Mouse (Mus musculus): Measurements from ENCODE around the gene Mrpl12.
"Not testable (repeated sequence)": the region's sequence is repeated elsewhere in the genome, so short reads cannot be mapped to it uniquely, and the experiment has no call there.

Gene Mrpl12

GRCm38 (mm10) chr11:120508290-120508870 is 24.0 kb downstream of the Mrpl12 start:
- no peak for DNase-seq (ENCODE audit: low read depth, low spot score)

DNA sequence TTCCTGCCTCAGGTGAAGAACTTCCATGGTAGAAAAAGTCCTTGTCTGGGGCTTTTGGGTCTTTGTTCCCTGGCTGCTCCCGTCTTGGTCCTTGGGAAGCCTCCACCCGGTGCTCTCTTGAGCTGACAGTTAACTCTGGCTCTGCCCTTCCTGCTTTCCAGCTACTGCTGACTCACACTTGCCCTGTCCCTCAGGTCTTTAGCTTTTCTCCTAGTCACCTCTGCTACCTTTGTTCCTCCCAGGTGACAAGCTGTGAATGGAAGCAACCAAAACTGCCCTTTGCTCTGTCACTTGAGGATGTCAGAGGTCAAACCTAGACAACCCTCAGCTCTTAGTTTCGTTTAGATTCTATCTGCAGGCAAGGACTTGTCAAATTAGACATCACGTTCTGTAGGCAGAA is 25.5 kb downstream of the Mrpl12 start:
- no peak for DNase-seq (ENCODE audit: low read depth, low spot score)

DNA sequence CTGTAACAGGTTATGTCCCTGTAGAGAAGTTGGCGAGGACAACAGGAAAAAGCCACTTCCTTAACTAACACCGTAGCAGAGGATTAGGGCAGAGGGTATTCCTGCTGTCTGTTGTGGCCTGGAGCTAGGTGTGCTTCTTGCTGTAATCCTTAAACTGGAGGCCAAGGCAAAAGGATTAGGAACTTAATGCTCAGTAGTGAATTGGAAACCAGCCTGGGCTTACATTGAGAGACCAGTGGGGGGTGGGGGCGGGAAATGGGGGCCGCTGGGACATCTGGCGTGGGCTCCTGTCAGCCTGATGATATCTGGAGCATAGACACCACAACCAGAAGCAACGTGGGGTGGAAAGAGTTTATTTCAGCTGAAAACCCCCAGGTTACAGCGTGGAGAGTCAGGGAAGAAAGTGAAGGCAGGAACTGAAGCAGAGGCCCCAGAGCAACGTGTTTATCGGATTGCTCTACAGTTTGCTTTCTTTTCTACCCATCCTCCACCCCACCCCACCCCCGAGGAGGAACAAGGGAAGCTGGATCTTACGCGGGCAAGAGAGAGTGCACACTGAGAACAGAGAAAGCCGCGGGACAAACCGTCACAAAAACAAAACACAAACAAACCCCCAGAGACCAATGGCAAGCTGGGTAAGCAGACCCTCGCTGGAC is 26.1 kb downstream of the Mrpl12 start:
- no peak for DNase-seq (ENCODE audit: low read depth, low spot score)

DNA sequence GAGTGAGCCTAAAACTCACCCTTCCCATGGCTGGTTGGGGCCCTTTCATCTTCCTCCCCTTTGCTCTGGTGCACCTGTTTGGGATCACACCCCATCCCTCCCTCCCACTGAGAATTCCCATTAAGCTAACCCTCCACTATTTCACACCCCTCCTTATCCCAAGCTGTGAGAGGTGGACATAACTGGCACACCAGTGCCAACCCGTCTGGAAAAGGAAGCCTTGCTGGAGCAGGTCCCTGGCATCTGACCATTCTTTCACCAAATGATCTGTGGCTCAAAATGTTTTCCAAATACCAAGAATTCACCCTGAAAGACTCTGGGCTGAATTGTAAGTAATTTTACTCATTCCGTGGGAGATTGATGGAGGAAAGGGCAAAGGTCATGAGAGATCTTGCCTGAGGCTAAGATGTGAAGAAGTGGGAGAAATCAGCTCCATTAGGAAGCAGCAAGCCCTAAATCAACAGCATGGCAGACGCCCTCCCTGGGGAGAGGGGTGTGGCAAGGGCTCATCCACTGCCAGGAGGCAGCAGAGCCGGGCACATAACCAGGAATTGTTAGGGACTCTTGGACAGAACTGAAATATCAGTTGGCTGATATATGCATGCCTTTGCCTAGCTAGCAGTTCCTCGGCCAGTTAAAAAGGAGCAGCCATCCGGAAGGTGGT is 28.5 kb downstream of the Mrpl12 start:
- no peak for DNase-seq (ENCODE audit: low read depth, low spot score)

DNA sequence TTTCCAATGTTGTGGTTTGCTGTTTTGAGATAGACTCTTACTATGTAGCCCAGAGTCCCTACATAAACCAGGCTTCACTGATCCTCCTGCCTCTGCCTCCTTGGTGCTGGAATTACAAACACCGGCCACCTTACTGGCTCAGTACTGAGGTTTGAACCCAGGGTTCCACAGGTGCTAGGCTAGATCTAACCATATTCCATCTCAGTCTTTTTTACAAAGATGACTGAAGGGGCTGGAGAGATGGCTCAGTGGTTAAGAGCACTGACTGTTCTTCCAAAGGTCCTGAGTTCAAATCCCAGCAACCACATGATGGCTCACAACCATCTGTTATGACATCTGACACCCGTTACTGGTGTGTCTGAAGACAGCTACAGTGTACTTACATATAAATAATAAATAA is 29.8 kb downstream of the Mrpl12 start:
- not testable (repeated sequence) for DNase-seq (ENCODE audit: low read depth, low spot score)

DNA sequence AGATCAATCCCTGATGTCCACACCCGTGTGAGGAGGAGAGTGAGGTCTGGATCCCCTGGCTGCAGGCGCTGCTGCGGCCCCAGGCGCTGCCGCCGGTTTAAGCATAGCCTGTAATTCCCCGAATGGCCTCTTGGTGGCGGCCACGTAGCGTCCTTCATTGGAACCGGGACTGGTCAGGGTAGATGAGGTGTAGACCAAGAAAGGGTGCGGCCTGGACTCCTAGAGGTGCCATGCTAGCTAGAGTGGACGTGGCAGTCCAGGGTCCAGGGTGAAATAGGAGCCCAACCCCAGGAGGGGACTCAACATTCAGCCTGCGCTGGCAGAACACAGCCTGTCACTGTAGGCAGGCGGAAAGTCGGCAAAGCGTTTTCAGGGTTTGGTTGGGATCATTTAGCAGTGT is 31.2 kb downstream of the Mrpl12 start:
- peak; percentile 82 for DNase-seq (ENCODE audit: low read depth, low spot score)

GRCm38 (mm10) chr11:120517147-120517546 is 32.7 kb downstream of the Mrpl12 start:
- DNase-seq (ENCODE audit: low read depth, low spot score): no peak

DNA sequence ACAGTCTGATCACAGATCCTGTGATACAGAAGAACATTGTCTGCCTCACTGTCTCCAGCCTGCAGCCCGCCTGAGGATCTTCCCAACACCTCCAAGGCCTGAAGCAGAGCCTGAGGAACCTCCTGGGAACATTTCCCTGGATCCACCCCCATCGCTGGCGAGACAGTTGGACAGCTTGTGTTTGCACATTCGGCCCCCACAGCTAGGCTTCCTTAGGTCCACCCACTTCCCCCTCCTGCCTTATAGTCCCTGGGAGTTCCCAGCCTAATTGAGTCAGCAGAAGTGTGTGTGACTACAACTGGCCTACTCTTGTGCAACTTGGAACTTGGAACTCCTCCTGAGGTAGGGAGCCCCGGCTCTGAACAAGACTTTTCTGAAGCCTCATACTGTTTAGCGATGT is 33.6 kb downstream of the Mrpl12 start:
- DNase-seq (ENCODE audit: low read depth, low spot score): no peak

GRCm38 (mm10) chr11:120518558-120518957 is 34.1 kb downstream of the Mrpl12 start:
- no peak for DNase-seq (ENCODE audit: low read depth, low spot score)

GRCm38 (mm10) chr11:120519738-120520137 is 35.3 kb downstream of the Mrpl12 start:
- no peak for DNase-seq (ENCODE audit: low read depth, low spot score)

DNA sequence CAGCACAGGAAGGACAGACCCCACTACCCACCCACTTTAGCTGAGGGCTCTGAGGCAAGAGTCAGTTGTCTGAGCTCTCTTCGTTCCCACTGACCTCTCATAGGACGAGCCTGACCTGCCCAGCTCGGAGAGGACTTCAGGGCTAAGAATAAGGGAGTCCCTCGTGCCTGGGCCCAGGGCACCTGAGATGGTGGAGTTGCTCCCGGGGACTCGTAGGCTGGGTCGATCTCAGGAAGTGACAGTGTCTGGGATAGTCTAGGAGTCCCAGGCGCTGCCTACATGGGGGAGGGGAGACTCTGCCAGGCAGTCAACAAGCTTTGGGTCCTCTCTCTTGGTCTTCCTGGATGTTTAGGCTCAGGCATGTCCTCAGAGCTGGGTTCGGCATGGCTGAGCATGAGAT is 36.1 kb downstream of the Mrpl12 start:
- DNase-seq (ENCODE audit: low read depth, low spot score): no peak

GRCm38 (mm10) chr11:120520967-120521540 is 36.6 kb downstream of the Mrpl12 start:
- no peak for DNase-seq (ENCODE audit: low read depth, low spot score)

GRCm38 (mm10) chr11:120522581-120522980 is 38.2 kb downstream of the Mrpl12 start:
- no peak for DNase-seq (ENCODE audit: low read depth, low spot score)

GRCm38 (mm10) chr11:120525959-120526358 is 41.5 kb downstream of the Mrpl12 start:
- peak; percentile 89 for DNase-seq (ENCODE audit: low read depth, low spot score)

DNA sequence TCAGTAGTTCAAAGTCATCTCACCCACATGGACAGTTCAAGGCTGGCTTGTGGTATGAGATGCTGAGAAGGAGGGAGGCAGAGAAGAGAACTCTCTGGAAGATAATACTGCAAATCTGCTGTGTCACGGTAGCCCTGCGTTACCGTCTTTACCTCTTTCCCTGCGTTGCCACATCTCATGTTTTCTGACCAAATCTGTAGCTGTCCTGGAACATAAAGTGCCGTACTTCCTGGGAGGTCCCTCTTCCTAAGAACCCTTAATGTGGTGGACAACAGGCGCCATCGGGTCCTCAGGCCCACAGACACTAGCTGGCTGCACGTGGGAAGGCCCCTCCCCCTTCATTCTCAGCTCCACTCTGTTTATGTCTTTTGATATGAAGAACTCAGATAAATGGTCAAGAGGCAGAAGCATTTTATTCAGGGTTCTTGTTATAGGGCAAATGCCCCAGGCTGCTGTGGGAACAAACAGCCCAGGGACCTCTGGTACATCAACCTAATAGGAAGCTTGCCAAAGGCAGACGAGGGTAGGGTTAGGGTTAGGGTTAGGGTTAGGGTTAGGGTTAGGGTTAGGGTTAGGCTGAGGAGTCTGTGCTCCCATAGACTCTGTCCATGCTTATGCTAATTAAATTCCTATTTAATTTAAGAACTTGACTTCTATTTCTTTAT is 43.4 kb downstream of the Mrpl12 start:
- no peak for DNase-seq (ENCODE audit: low read depth, low spot score)

GRCm38 (mm10) chr11:120528903-120529302 is 44.5 kb downstream of the Mrpl12 start:
- no peak for DNase-seq (ENCODE audit: low read depth, low spot score)

DNA sequence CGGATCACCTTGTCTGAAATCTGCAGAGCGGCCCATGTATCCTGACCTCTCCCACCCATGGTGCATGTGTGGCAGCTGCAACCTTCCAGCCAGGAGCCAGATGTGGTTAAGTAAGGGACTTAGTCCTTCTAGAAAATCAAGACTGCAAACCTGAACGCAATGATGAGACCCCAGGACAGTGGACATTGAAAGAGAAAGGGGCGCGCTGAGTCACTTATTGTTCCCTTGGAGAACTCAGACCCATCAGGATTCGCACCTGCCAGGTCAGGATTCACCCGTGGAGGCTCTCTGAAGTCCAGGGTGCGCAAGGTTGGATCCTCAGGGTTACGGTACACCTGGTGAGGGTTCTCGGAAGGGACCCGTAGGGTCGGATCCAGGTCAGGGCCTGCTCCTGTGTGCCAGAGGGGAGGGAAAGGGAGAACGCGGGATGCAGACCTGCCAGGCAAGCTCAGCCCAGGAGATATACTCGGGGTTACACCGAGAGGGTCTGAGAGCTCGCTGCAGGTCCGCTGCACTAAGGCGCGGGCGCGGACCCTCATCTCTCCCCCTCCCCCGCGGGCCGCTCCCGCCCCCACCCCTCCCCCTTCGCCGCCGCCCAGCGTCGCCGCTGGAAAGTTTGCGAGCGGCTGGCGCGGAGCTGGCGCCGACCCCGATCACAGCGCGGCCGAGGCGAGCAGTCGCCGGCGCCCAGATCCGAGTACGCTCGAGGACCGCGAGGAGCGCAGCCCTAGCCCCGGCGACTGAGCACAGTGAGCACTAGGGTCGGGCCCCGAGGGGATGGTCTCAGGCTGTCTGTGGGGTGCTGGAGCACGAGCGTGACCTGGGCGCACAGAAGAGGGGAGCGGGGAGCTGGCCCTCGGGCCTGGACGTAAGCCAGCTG is 45.9 kb downstream of the Mrpl12 start, which contains the start of gene Gcgr:
Gene Gcgr (plus strand): TSS at position 615 of the 880 bp plus-strand sequence.
- DNase-seq (ENCODE audit: low read depth, low spot score): no peak

DNA sequence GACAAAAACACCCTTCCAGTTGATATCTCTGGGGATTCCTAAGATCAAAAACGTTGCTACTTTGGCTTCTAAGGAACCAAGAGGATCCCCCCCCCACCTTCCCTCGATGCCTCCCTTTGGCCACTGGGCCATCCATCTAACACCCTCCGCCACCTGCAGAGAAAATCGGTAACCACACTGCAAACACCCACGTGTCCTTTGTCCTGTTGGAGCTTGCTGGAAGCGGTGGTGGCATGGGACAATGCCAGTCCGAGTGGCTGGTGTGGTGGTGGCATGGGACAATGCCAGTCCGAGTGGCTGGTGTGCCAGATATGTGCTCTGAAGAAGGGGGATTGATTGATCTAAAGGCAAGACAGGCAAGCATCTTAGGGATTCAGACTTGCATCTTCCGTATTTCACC is 47.2 kb downstream of the Mrpl12 start:
- no peak for DNase-seq (ENCODE audit: low read depth, low spot score)

GRCm38 (mm10) chr11:120534093-120534492 is 49.7 kb downstream of the Mrpl12 start:
- DNase-seq (ENCODE audit: low read depth, low spot score): no peak

DNA sequence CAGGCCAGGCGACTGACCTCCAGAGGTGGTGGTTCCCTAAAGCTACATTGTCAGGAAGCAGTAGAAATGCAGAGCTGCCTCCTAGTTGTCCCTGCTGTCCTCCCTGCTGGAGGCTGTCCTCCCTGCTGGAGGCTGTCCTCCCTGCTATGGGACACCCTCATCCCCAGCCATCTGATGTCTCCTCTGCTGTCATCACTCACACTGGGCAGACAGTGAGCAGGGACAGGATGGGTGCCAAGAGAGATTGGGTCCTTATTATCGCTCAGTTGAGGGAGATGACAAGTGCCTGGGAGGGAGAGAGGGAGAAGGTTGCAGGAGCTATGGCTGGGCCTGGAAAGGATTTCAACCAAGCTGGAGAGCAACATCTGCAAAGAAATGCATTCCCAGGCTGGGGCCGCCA is 50.7 kb downstream of the Mrpl12 start:
- no peak for DNase-seq (ENCODE audit: low read depth, low spot score)

GRCm38 (mm10) chr11:120535804-120536203 is 51.4 kb downstream of the Mrpl12 start:
- DNase-seq (ENCODE audit: low read depth, low spot score): no peak
